Mouse (Mus musculus): Measurements from ENCODE around the gene 4930564D02Rik. TPM values are rescaled to one million over a fixed set of nuclear protein-coding genes. Genes with fewer than 3 reads are reported as not detected.

4930564D02Rik gene
- not detected in 2 replicates for polyA plus RNA-seq (2012; rRNA removed)

- Histone ChIP-seq H3K4me1 (ENCODE audit: control insufficient read depth, insufficient read depth, low read length) (no peaks in the 10 kb centered on the region), H3K4me3 (ENCODE audit: insufficient read depth, low read depth, low read length) (no peak within 1 kb of the TSS), H3K27me3 (replicated peaks; ENCODE audit: control insufficient read depth, insufficient read depth, low read length) (no peaks in the 10 kb centered on the region), H3K36me3 (ENCODE audit: control insufficient read depth, insufficient read depth, low read length) (no peaks in the 10 kb centered on the region), H3K27ac (ENCODE audit: insufficient read depth, low read depth, low read length) (no peak within 1 kb of the TSS)
- TF ChIP-seq POLR2A (IDR thresholded peaks at IDR 0.05; ENCODE audit: low read depth, low read length) (no peak), CTCF (conservative IDR thresholded peaks at IDR 0.05; ENCODE audit: insufficient read depth, insufficient read length, low read depth, low read length) (no peak)
- DNase-seq: no peak
- WGBS: 77% methylated on average over 10 of the region's 10 CpGs
Observed at GRCm38 (mm10) chr3:105066544-105066943, at the start of gene 4930564D02Rik. 4930564D02Rik (plus strand) TSS chr3:105066844.

GRCm38 (mm10) chr3:105017314-105017713, 49.3 kb upstream of the 4930564D02Rik start:
- no peaks in the 10 kb centered on the region; the same call in 1 of the 2 replicates for H3K4me1 ChIP-seq (ENCODE audit: control insufficient read depth, insufficient read depth, low read length)
- no peaks in the 10 kb centered on the region for H3K36me3 ChIP-seq (ENCODE audit: control insufficient read depth, insufficient read depth, low read length)
- H3K27ac ChIP-seq (ENCODE audit: insufficient read depth, low read depth, low read length): peak overlapping the region; percentile 49
- DNase-seq: no peak
- H3K27me3 ChIP-seq (replicated peaks; ENCODE audit: control insufficient read depth, insufficient read depth, low read length): no peaks in the 10 kb centered on the region
- H3K4me3 ChIP-seq (ENCODE audit: insufficient read depth, low read depth, low read length): no peak overlapping the region
- no peak for TF ChIP-seq CTCF (conservative IDR thresholded peaks at IDR 0.05; ENCODE audit: insufficient read depth, insufficient read length, low read depth, low read length)
- TF ChIP-seq POLR2A (IDR thresholded peaks at IDR 0.05; ENCODE audit: low read depth, low read length): no peak
- 75% methylated on average over 8 of the region's 8 CpGs for WGBS

- Histone ChIP-seq H3K36me3 (ENCODE audit: control insufficient read depth, insufficient read depth, low read length) (no peaks in the 10 kb centered on the region), H3K27me3 (replicated peaks; ENCODE audit: control insufficient read depth, insufficient read depth, low read length) (no peaks in the 10 kb centered on the region), H3K27ac (ENCODE audit: insufficient read depth, low read depth, low read length) (peak overlapping the region; percentile 14), H3K4me1 (ENCODE audit: control insufficient read depth, insufficient read depth, low read length) (no peaks in the 10 kb centered on the region; the same call in 1 of the 2 replicates), H3K4me3 (ENCODE audit: insufficient read depth, low read depth, low read length) (no peak overlapping the region)
- TF ChIP-seq POLR2A (IDR thresholded peaks at IDR 0.05; ENCODE audit: low read depth, low read length) (no peak), CTCF (conservative IDR thresholded peaks at IDR 0.05; ENCODE audit: insufficient read depth, insufficient read length, low read depth, low read length) (no peak)
- WGBS: 62% methylated on average over 10 of the region's 10 CpGs
- peak; percentile 72 for DNase-seq
Observed at GRCm38 (mm10) chr3:105018085-105018782, 48.4 kb upstream of the 4930564D02Rik start.

GRCm38 (mm10) chr3:105018783-105019105, 47.9 kb upstream of the 4930564D02Rik start:
- no peaks in the 10 kb centered on the region for H3K36me3 ChIP-seq (ENCODE audit: control insufficient read depth, insufficient read depth, low read length)
- H3K27ac ChIP-seq (ENCODE audit: insufficient read depth, low read depth, low read length): peak overlapping the region; percentile 14; the same call in 1 of the 2 replicates
- H3K4me3 ChIP-seq (ENCODE audit: insufficient read depth, low read depth, low read length): no peak overlapping the region
- H3K27me3 ChIP-seq (replicated peaks; ENCODE audit: control insufficient read depth, insufficient read depth, low read length): no peaks in the 10 kb centered on the region
- TF ChIP-seq POLR2A (IDR thresholded peaks at IDR 0.05; ENCODE audit: low read depth, low read length) (no peak), CTCF (conservative IDR thresholded peaks at IDR 0.05; ENCODE audit: insufficient read depth, insufficient read length, low read depth, low read length) (no peak)
- no peaks in the 10 kb centered on the region; the same call in 1 of the 2 replicates for H3K4me1 ChIP-seq (ENCODE audit: control insufficient read depth, insufficient read depth, low read length)
- no peak for DNase-seq
- 72% methylated on average over 6 of the region's 6 CpGs for WGBS

DNA sequence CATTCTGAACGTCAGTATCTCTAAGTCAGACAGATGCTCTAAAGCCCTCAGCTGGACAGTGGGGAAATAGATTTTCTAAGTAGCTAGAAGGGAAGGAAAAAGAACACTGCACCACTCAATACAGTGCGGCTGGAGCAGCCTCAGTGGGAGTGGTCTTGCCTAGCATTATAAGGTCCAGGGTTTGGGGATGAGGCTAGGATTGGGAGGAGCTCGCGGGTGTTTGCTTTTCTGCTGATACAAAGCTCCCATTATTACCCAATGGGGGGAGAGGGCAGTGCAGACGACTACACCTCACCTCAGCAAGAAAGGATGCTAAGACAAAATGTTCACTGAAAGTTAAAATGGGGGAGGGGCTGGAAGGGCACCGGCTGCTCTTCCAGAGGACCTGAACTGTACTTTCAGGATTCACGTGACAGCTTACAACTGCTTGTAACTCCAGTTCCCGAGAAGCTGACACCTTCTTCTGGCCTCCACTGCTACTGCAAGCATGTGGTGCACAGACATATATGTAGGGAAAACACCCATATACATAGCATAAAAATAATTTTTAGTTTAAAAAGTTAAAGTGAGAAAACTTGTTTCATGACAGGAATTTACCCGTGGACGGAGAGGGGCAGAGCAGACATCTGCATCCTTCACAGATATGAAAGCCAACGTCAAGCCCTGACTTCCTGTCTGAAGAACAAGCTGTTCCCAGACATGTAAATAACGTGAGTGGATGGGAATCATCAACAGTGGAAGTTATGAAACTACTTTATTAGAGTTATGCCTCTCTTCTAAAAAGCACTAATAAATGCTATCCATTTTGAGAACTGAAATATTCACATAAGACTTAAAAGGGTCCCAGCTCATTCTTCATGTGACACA, 46.6 kb upstream of the 4930564D02Rik start:
- H3K4me3 ChIP-seq (ENCODE audit: insufficient read depth, low read depth, low read length): no peak overlapping the region
- no peaks in the 10 kb centered on the region for H3K36me3 ChIP-seq (ENCODE audit: control insufficient read depth, insufficient read depth, low read length)
- TF ChIP-seq CTCF (conservative IDR thresholded peaks at IDR 0.05; ENCODE audit: insufficient read depth, insufficient read length, low read depth, low read length) (no peak), POLR2A (IDR thresholded peaks at IDR 0.05; ENCODE audit: low read depth, low read length) (no peak)
- 44% methylated on average over 12 of the region's 12 CpGs for WGBS
- no peaks in the 10 kb centered on the region for H3K27me3 ChIP-seq (replicated peaks; ENCODE audit: control insufficient read depth, insufficient read depth, low read length)
- DNase-seq: peak; percentile 74
- peak overlapping the region; percentile 82 for H3K27ac ChIP-seq (ENCODE audit: insufficient read depth, low read depth, low read length)
- no peaks in the 10 kb centered on the region; the same call in 1 of the 2 replicates for H3K4me1 ChIP-seq (ENCODE audit: control insufficient read depth, insufficient read depth, low read length)

- H3K27ac ChIP-seq (ENCODE audit: insufficient read depth, low read depth, low read length): peak overlapping the region; percentile 61
- TF ChIP-seq CTCF (conservative IDR thresholded peaks at IDR 0.05; ENCODE audit: insufficient read depth, insufficient read length, low read depth, low read length) (no peak), POLR2A (IDR thresholded peaks at IDR 0.05; ENCODE audit: low read depth, low read length) (no peak)
- H3K36me3 ChIP-seq (ENCODE audit: control insufficient read depth, insufficient read depth, low read length): no peaks in the 10 kb centered on the region
- H3K27me3 ChIP-seq (replicated peaks; ENCODE audit: control insufficient read depth, insufficient read depth, low read length): no peaks in the 10 kb centered on the region
- peak; percentile 34 for DNase-seq
- no peak overlapping the region for H3K4me3 ChIP-seq (ENCODE audit: insufficient read depth, low read depth, low read length)
- H3K4me1 ChIP-seq (ENCODE audit: control insufficient read depth, insufficient read depth, low read length): no peaks in the 10 kb centered on the region
- 69% methylated on average over 10 of the region's 10 CpGs for WGBS
Observed at GRCm38 (mm10) chr3:105023371-105024005, 43.2 kb upstream of the 4930564D02Rik start.

Measured in kidney, adult 2 months (tissue).